Mouse (Mus musculus) megakaryocyte, embryonic 14.5 days (primary cell): ENCODE measurements around the gene Vmn2r89.

Experiments used
- FLI1 ChIP-seq: IDR thresholded peaks from 2 replicates; pipeline ENCODE4 v1.6.1; 2012; ENCODE audit warnings: low read length, inconsistent platforms, mixed read lengths
- GATA1 ChIP-seq: IDR thresholded peaks from 3 replicates; pipeline ENCODE4 v1.6.1; 2012; ENCODE audit warnings: mixed read lengths, low read length, inconsistent platforms, borderline replicate concordance

GRCm38 (mm10) chr14:51438955-51439354 lies 12.7 kb upstream of the Vmn2r89 start:
- no peak for TF ChIP-seq FLI1
- TF ChIP-seq GATA1 = no peak
